Mouse (Mus musculus) C2C12 (cell line): ENCODE data around the gene Otop2. TPM values are rescaled to one million over a fixed set of nuclear protein-coding genes. Genes with fewer than 3 reads are reported as not detected.

Experiments used
- H3K27me3 ChIP-seq: one replicate; pipeline ENCODE4 v1.6.1; 2011; ENCODE audit not compliant: control insufficient read depth, insufficient read depth, insufficient read length
- H3K36me3 ChIP-seq: one replicate; pipeline ENCODE4 v1.6.1; 2011; ENCODE audit not compliant: control insufficient read depth, insufficient read depth
- H3K4me3 ChIP-seq: one replicate; pipeline ENCODE4 v1.5.1; 2011; ENCODE audit warnings: mild to moderate bottlenecking, control low read depth; ENCODE audit not compliant: poor library complexity, insufficient read depth, severe bottlenecking
- H3K79me2 ChIP-seq: one replicate; pipeline ENCODE4 v1.6.1; 2011; ENCODE audit not compliant: control insufficient read depth, insufficient read depth
- H3K79me3 ChIP-seq: one replicate; pipeline ENCODE4 v1.6.1; 2011; ENCODE audit warnings: low read depth, control low read depth
- H3ac ChIP-seq: one replicate; pipeline ENCODE3; 2011; ENCODE audit warnings: low read depth; ENCODE audit not compliant: control insufficient read depth, insufficient read length
- CEBPB ChIP-seq: IDR thresholded peaks from one replicate; pipeline ENCODE4 v1.6.1; 2011; ENCODE audit warnings: low read depth, mild to moderate bottlenecking, control low read depth, moderate library complexity
- CTCF ChIP-seq: IDR thresholded peaks from one replicate; pipeline ENCODE4 v1.5.1; 2011; ENCODE audit not compliant: control insufficient read depth, insufficient read depth, insufficient read length
- FOSL1 ChIP-seq: IDR thresholded peaks from one replicate; pipeline ENCODE4 v1.8.0; 2011; ENCODE audit warnings: mild to moderate bottlenecking, low read length; ENCODE audit not compliant: poor library complexity, insufficient read depth, severe bottlenecking
- MAX ChIP-seq: IDR thresholded peaks from one replicate; pipeline ENCODE4 v1.6.1; 2011; ENCODE audit warnings: mild to moderate bottlenecking, control low read depth
- MYOD1 ChIP-seq: IDR thresholded peaks from one replicate; pipeline ENCODE4 v1.6.1; 2011; ENCODE audit warnings: low read depth; ENCODE audit not compliant: control insufficient read depth, insufficient read length
- MYOG ChIP-seq: IDR thresholded peaks from one replicate; pipeline ENCODE4 v1.6.1; 2011; ENCODE audit not compliant: control insufficient read depth, insufficient read length; ENCODE audit errors: extremely low read depth
- USF1 ChIP-seq: IDR thresholded peaks from one replicate; pipeline ENCODE4 v1.6.1; 2011; ENCODE audit warnings: low read depth, mild to moderate bottlenecking, control low read depth, moderate library complexity
- long read RNA-seq, 2 experiments: library from polyadenylated mRNA; unstranded; transcript quantifications; one replicate each; pipeline ENCODE4 v2.0.0; 2019 to 2020
- polyA plus RNA-seq: library from polyadenylated mRNA; unstranded; fragments of >200 nt; fragmentation: generic; extraction: Trizol; gene quantifications from one replicate; pipeline ENCODE4 v1.2.1, GENCODE M21; 2012; ENCODE audit warnings: missing spikeins

Gene Otop2
- polyA plus RNA-seq, result not detected
- long read RNA-seq, experiment 1, result 0 reads
- long read RNA-seq, experiment 2, result 0 reads

DNA sequence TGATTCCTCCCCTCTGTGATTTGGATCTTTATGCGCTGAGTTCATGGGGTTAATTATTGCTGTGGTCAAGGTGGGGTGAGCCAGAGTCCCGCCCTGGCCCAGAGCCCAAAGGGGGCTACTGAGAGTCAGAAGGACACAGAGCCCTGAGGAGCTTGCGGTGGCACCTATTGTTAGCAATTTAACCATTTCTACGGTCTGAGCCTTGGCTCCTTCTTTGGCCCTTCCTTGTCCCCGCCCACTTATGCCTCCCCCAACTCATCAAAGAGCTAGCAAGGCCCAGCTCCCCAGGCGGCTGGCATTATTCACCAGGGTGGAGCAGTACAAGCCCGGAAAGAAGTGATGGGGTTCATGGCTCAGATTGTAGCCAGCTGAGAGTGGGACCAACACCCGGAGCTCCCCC, at the start of gene Otop2:
Gene Otop2 (plus strand): TSS at position 301 of the 400 bp plus-strand sequence.
- H3K27me3 ChIP-seq, result no peaks in the 10 kb centered on the region
- no peaks in the 10 kb centered on the region for H3K79me3 ChIP-seq
- no peak for TF ChIP-seq MAX

DNA sequence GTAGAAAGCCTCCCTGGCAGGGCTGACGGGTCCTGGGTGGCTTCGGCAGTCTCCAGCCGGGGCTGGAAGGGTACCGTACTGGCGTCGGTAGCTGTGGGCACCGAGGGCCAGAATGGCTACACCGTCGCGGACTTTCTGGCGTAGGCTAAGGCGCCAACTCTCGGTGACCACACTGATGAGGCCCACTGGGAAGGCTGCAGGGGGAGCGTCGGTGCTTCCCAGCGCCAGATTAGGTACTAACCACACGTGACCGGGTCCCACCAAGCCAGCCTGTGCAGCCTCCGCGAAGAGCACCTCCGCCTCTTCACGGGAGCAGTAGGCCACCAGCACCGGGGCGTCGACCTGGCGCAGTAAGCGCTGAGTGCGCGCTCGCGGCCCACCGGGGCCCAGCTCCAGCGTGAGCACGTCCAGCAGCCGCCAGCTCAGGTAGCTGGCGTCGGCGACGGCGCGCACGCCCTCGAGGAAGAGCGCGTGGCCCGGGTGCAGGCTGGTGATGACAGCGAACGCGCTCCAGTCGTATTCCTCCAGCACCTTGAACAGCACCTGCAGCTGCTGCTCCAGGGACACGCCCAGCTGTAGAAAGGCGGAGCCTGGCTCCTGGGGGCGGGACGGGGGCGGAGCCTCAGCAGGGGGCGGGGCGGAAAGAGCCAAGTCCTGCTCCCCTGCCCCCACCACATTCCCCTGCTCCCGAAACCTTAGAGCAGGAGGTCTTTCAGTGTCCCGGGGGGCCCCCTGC, 49.0 kb upstream of the Otop2 start:
- H3K79me3 ChIP-seq, result no peaks in the 10 kb centered on the region
- H3K27me3 ChIP-seq, result peaks cover 76% of the 10 kb centered on the region
- H3K36me3 ChIP-seq, result no peaks in the 10 kb centered on the region
- H3K4me3 ChIP-seq, result no peak overlapping the region
- H3ac ChIP-seq, result no peak overlapping the region
- H3K79me2 ChIP-seq, result no peaks in the 10 kb centered on the region
- TF ChIP-seq MYOD1, result no peak
- TF ChIP-seq FOSL1, result no peak
- no peak for TF ChIP-seq USF1
- TF ChIP-seq CTCF, result no peak
- no peak for TF ChIP-seq MYOG
- TF ChIP-seq CEBPB, result no peak
- TF ChIP-seq MAX, result no peak

More for the DNA sequence above, at the start of gene Otop2:
- H3ac ChIP-seq, result no peak within 1 kb of the TSS
- no peaks in the 10 kb centered on the region for H3K79me2 ChIP-seq
- H3K36me3 ChIP-seq, result no peaks in the 10 kb centered on the region
- no peak within 1 kb of the TSS for H3K4me3 ChIP-seq

DNA sequence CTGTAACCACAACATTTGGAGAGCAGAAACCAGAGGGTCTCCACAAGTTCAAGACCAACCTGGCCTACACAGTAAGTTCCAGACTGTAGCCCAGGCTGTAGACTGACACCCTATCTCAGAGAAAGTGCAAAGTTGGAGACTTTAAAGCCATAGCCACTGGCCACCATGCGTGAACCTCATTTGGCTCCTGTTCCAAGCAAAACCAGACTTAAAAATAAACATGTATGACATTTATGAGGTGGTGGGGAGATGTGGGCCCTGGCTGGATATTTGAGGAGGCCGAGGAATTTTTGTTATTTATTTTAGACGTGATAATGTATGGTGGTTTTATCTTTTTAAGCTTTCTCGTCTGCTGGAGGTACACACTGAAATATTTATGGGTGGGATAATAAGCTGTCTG, 47.8 kb upstream of the Otop2 start:
- Histone ChIP-seq H3K4me3 (no peak overlapping the region), H3ac (no peak overlapping the region), H3K79me3 (no peaks in the 10 kb centered on the region), H3K79me2 (no peaks in the 10 kb centered on the region), H3K27me3 (peaks cover 72% of the 10 kb centered on the region), H3K36me3 (no peaks in the 10 kb centered on the region)
- TF ChIP-seq MYOG (no peak), MYOD1 (no peak), MAX (no peak), CEBPB (no peak), CTCF (no peak), FOSL1 (no peak), USF1 (no peak)

DNA sequence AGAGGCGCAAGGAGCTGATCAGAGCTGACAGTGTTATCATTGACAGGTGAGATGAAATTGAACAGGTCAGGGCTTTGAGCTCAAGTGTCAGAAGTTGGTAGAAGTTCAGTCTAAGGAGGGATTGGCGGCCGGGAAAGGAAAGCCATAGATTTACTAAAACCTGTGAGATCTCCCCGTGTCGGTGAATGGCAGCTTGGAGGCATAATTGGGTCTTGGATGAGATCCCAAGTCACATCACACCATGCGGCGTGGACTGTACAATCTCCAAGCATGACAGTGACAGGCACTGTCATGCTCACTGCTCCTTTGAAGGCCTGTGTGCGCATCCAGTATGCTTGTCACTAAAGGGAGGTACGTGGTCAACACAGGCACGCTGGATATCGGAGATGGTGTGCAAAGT, 44.0 kb upstream of the Otop2 start:
- Histone ChIP-seq H3K79me3 (no peaks in the 10 kb centered on the region), H3K27me3 (peaks cover 74% of the 10 kb centered on the region), H3ac (no peak overlapping the region), H3K4me3 (no peak overlapping the region), H3K79me2 (no peaks in the 10 kb centered on the region), H3K36me3 (no peaks in the 10 kb centered on the region)
- no peak for TF ChIP-seq CEBPB
- no peak for TF ChIP-seq MAX
- no peak for TF ChIP-seq FOSL1
- TF ChIP-seq MYOD1, result no peak
- TF ChIP-seq MYOG, result no peak
- TF ChIP-seq USF1, result no peak
- TF ChIP-seq CTCF, result no peak

DNA sequence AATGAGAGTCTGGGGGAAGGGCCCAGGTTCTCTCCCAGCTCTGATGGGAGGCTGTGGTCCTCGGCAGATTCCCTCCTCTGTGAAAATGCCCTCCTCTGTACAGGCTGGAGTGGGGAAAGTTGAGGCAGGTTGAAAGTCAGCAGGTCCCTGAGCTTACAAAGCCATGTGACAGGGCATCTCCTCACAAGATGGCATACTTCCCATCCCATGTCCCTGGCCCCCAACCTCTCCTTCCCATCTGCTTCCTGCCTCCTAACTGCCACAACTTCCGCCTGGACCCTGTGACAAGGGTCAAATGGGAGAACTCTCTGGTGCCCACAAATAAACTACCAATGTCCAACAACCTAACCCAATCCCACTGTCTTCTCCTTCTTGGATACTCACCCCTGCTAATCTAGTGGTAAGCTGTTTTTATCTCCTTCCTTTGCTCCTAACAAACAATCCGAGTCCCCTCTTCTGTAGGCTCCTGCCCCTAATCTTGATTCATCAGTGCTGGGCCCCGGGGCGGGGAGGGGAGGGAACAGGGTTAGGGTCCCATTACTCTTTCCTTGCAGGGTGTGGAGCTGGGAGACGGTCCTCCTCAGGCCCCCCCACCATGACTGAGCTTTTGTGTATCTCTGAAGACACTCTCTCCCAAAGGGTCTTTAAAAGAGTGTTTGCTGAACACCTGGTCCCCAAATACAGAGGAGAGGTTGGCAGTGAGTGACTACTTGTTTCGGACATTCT, 42.7 kb upstream of the Otop2 start:
- TF ChIP-seq MAX, result no peak
- TF ChIP-seq MYOG, result no peak
- TF ChIP-seq CEBPB, result no peak
- no peak for TF ChIP-seq MYOD1
- TF ChIP-seq USF1, result no peak
- no peak for TF ChIP-seq CTCF
- no peak for TF ChIP-seq FOSL1
- H3K79me3 ChIP-seq, result no peaks in the 10 kb centered on the region
- no peak overlapping the region for H3K4me3 ChIP-seq
- peaks cover 3% of the 10 kb centered on the region for H3K36me3 ChIP-seq
- no peaks in the 10 kb centered on the region for H3K79me2 ChIP-seq
- peaks cover 71% of the 10 kb centered on the region for H3K27me3 ChIP-seq
- H3ac ChIP-seq, result no peak overlapping the region
